Mouse (Mus musculus) liver, embryonic 12.5 days (tissue): ENCODE data around the gene Fam160b1. TPM values are rescaled to one million over a fixed set of nuclear protein-coding genes. Genes with fewer than 3 reads are reported as not detected.
A peak's percentile ranks its signal among the peaks of the same experiment; 100 is the strongest.

Experiments used
- ATAC-seq: fragments of 200-750 bp; cut with Nextera tagmentation; 2 replicates; pipeline ENCODE4 v1.8.0; 2017; ENCODE audit warnings: moderate number of reproducible peaks, mild to moderate bottlenecking, moderate library complexity
- H3K27ac ChIP-seq: fragments of 300-500 bp; sonication (generic); 2 replicates; pipeline ENCODE4 v1.5.1; 2016; ENCODE audit warnings: mild to moderate bottlenecking
- H3K27me3 ChIP-seq: fragments of 300-500 bp; sonication (generic); replicated peaks from 2 replicates; pipeline ENCODE4 v1.6.1; 2016; ENCODE audit warnings: mild to moderate bottlenecking, moderate library complexity
- H3K36me3 ChIP-seq: fragments of 300-500 bp; sonication (generic); 2 replicates; pipeline ENCODE4 v1.6.1; 2016; ENCODE audit warnings: mild to moderate bottlenecking, moderate library complexity
- H3K4me1 ChIP-seq: fragments of 300-500 bp; sonication (generic); 2 replicates; pipeline ENCODE4 v1.6.1; 2016
- H3K4me2 ChIP-seq: fragments of 300-500 bp; sonication (generic); 2 replicates; pipeline ENCODE4 v1.6.1; 2016; ENCODE audit warnings: mild to moderate bottlenecking, moderate library complexity
- H3K4me3 ChIP-seq: fragments of 300-500 bp; sonication (generic); 2 replicates; pipeline ENCODE4 v1.5.1; 2016; ENCODE audit warnings: mild to moderate bottlenecking, moderate library complexity
- H3K9ac ChIP-seq: fragments of 300-500 bp; sonication (generic); 2 replicates; pipeline ENCODE4 v1.6.1; 2016; ENCODE audit warnings: mild to moderate bottlenecking, moderate library complexity
- H3K9me3 ChIP-seq: fragments of 300-500 bp; sonication (generic); replicated peaks from 2 replicates; pipeline ENCODE4 v1.6.1; 2016; ENCODE audit warnings: mild to moderate bottlenecking, moderate library complexity
- WGBS: fragments of 180-500 bp; shearing (Covaris S2); methylation state at CpG from one replicate; pipeline ENCODE4 v1.1.7; 2016; ENCODE audit not compliant: insufficient replicate concordance; 5-methylcytosine and 5-hydroxymethylcytosine counted together
- polyA plus RNA-seq: library from polyadenylated mRNA; unstranded; fragments of >200 nt; fragmentation: Nextera tagmentation; extraction: Ambion mirVana; gene quantifications from 2 replicates; pipeline ENCODE4 v1.2.1, GENCODE M21; 2016

Gene Fam160b1
- polyA plus RNA-seq, 1 experiment from 2014 or later, result 9.5 TPM

DNA sequence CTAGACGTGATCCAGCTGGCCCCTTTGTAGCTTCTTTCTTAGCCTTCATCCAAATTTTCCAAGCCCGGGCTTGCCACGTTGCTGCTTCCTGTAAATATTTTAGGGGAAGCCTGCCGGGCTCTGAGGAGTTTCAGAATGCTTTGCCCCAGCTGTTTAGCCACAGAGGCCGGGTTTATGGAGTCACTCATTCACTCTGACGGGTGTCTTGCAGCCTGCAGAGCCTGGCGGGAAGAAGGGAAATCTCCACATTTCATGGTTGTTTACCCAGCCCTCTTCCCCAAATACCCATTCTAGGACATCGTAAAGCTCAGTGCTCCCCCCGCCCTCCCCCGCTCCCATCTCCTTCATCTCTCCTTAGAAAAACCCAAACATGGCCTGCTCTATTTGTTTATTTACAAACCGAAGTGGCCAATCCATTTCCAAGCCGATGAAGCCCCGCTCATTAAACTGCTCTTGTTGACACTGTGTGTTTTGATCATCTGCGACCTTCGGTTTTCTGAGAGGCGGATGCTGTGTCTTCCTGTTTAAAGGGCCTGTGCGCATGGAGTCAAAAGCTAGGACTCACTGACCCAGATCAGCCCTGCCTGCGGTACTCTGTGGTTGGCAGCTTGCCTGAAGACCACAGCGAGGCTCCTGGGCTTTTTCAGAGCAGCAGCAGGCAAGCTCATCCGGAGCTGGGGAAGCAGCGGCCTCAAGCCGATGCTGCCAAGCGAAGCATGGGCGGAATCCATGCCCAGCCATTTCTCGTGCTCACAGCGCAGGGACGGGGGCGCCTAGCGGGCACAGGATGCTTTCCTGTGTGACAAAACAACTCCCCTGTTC is 51.1 kb downstream of the Fam160b1 start:
- Histone ChIP-seq H3K27ac (peak overlapping the region; percentile 65; the same call in 1 of the 2 replicates), H3K9ac (no peak overlapping the region)
- no peak for ATAC-seq

DNA sequence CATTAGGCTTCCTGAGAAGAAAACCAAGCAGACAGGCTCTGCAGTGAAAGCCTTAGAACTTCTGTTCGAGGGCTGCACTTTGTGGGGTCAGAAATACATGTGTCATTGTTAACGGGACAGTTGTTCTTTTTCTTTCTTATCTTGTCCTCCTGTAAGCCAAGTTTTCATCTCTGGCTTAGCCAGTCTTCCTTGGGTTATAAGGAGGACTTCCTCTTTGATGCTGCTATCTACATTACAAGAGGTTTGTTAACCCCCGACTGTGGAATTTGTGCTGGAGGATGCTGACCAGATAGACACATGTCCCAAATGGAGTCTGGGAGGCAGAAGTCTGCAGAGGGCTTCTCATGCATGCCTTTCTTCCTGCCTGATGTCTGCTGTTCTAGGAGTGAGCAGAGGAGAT is 52.7 kb downstream of the Fam160b1 start:
- H3K4me3 ChIP-seq, result no peak overlapping the region
- peak overlapping the region; percentile 2; the same call in 1 of the 2 replicates for H3K27ac ChIP-seq
- H3K9me3 ChIP-seq, result no peaks in the 10 kb centered on the region
- no peak overlapping the region for H3K4me2 ChIP-seq
- 6% methylated on average over 3 of the region's 3 CpGs for WGBS
- no peak for ATAC-seq
- peaks cover 33% of the 10 kb centered on the region for H3K4me1 ChIP-seq
- H3K36me3 ChIP-seq, result no peaks in the 10 kb centered on the region
- H3K9ac ChIP-seq, result no peak overlapping the region
- H3K27me3 ChIP-seq, result no peaks in the 10 kb centered on the region; the same call in 1 of the 2 replicates

More for the DNA sequence above, 51.1 kb downstream of the Fam160b1 start:
- no peaks in the 10 kb centered on the region for H3K36me3 ChIP-seq
- no peaks in the 10 kb centered on the region for H3K9me3 ChIP-seq
- no peaks in the 10 kb centered on the region for H3K27me3 ChIP-seq
- peak overlapping the region; percentile 55 for H3K4me2 ChIP-seq
- H3K4me1 ChIP-seq, result peaks cover 26% of the 10 kb centered on the region
- WGBS, result 34% methylated on average over 29 of the region's 29 CpGs
- H3K4me3 ChIP-seq, result peak overlapping the region; percentile 8

DNA sequence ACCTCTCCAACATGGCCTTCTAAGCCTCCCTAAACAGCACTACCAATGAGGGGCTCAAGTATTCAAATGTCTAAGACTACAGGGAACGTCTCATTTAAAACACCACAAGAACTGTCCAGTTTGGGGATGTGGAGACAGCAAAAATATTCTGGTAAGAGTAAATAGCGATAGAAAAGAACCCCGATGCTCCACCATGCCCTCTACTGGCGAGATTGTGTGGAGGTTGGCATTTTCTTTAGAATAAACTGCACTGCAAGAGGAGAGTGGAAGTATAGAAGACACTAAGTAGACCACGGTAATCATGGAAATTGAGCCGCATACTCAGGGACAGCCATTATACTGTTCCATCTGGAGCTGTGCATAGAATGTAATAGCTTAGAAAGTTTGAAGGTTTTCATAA is 53.4 kb downstream of the Fam160b1 start:
- whole genome bisulfite sequencing, result 59% methylated on average over 6 of the region's 6 CpGs

DNA sequence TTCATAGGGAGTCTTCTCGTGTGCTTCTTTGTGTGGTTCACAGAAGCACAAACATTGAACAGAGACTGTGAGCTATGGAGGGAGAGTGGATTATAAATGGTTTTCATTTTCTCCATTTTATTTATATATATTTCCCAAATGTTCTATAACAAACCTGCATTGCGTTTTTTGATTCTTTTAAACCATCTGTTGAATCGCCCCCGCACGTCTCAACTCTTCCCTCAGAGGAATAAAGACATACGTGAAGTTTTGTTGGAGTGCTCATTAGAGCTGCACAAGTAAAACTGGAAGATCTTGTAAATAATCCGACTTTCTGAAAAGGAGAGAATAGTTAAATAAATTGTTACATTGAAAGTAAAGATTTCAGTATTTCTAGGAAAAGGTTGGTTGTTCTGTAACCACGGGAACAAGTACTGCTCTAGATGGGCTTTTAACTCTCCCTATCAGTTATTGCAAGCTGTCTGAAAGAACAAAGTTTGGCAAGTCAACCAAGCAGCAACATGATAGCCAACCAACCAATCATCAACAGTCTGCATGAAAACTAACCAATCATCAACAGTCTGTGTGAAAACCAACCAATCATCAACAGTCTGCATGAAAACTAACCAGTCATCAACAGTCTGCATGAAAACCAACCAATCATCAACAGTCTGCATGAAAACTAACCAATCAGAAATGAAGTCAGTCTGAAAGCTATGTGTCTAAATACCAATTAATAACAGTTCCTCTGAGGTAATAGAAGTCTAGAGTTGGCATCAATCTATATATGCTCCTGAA is 54.7 kb downstream of the Fam160b1 start:
- no peak overlapping the region for H3K27ac ChIP-seq
- no peak for ATAC-seq
- no peak overlapping the region for H3K4me2 ChIP-seq
- H3K36me3 ChIP-seq, result no peaks in the 10 kb centered on the region
- WGBS, result 79% methylated on average over 8 of the region's 8 CpGs
- H3K27me3 ChIP-seq, result no peaks in the 10 kb centered on the region; the same call in 1 of the 2 replicates
- no peak overlapping the region for H3K9ac ChIP-seq
- peaks cover 29% of the 10 kb centered on the region for H3K4me1 ChIP-seq
- no peaks in the 10 kb centered on the region for H3K9me3 ChIP-seq
- no peak overlapping the region for H3K4me3 ChIP-seq

More for the DNA sequence above, 53.4 kb downstream of the Fam160b1 start:
- Histone ChIP-seq H3K4me3 (no peak overlapping the region), H3K27me3 (no peaks in the 10 kb centered on the region; the same call in 1 of the 2 replicates), H3K9ac (no peak overlapping the region), H3K27ac (no peak overlapping the region), H3K4me2 (no peak overlapping the region), H3K36me3 (no peaks in the 10 kb centered on the region), H3K9me3 (no peaks in the 10 kb centered on the region), H3K4me1 (peaks cover 33% of the 10 kb centered on the region)
- no peak for ATAC-seq

DNA sequence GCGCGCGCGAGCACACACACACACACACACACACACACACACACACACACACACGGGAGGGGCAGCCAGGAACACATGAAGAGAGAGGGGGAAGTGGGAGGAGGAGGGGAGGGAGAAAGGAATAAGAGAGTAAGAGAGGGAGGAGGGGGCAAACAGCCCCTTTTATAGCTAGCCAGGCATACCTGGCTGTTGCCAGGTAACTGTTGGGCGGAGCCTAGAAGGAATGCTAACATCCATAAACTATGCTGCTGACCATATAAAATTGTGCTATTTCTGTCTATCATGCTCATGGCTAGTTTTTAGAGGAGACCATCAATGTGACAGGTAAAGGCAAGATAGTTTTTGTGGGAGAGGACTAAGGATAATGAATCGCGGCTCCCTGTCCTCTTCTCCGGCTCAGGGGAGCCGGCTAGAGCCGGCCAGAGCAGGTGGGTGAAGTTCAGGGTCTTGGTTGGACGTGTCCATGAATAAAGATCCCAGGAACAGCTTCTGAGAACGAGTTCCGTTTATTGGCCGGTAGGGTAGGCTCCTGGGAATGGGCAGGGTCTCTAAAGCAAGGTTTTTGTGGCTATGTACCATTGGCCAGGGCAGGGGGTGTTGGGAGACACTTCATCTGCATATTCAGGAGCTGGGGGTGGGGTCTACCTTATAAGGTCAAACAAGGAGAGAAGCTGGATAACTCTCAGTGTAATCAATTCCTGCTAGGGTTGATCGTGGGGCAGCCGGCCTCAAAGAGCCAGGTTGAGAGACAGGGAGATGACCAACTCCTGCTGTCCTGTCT is 57.5 kb downstream of the Fam160b1 start:
- Histone ChIP-seq H3K27me3 (no peaks in the 10 kb centered on the region; the same call in 1 of the 2 replicates), H3K36me3 (no peaks in the 10 kb centered on the region), H3K4me2 (peak overlapping the region; percentile 60), H3K27ac (no peak overlapping the region), H3K9ac (no peak overlapping the region), H3K9me3 (no peaks in the 10 kb centered on the region), H3K4me3 (peak overlapping the region; percentile 23; the same call in 1 of the 2 replicates), H3K4me1 (peaks cover 14% of the 10 kb centered on the region)
- ATAC-seq, result peak; percentile 64; the same call in 1 of the 2 replicates
- WGBS, result 22% methylated on average over 17 of the region's 17 CpGs

DNA sequence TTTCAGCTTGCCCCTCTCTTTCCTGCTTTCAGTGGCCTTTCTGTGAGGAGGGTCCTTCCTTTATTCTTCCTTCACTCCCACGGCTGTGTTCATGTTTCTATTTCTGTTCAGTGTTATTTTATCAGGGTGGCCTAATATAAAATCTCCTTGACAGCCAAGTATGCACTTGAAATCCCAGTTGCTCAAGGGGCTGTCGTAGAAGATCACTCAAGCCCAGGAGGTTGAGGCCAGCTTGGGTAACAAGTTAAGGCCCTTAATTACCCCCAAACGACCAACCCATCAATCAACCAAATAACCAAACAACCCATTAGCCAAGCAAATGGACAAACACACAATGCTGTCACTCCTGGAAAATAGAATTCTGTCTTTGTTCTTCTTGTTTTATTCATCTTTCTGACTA is 62.9 kb downstream of the Fam160b1 start:
- Histone ChIP-seq H3K36me3 (no peaks in the 10 kb centered on the region), H3K4me2 (no peak overlapping the region), H3K27ac (no peak overlapping the region), H3K9me3 (no peaks in the 10 kb centered on the region), H3K9ac (no peak overlapping the region), H3K4me1 (no peaks in the 10 kb centered on the region), H3K4me3 (no peak overlapping the region), H3K27me3 (no peaks in the 10 kb centered on the region)
- ATAC-seq, result no peak
- 37% methylated on average over 3 of the region's 3 CpGs for WGBS

DNA sequence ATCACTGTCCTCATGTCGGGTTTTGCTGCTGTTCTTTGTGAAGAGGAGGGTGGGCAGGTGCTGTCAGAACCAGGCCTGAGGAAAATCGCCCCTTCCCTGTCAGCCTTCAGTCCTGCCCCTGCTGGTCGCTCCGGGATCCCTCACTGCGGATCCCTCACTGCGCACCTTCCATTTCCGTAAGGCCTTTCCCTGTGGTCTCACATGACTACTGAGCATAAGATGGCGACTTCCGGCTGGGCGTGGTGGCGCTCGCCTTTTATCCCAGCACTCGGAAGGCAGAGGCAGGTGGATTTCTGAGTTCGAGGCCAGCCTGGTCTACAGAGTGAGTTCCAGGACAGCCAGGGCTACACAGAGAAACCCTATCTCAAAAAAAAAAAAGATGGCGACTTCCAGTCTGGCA is 64.8 kb downstream of the Fam160b1 start:
- H3K9me3 ChIP-seq, result no peaks in the 10 kb centered on the region
- no peak overlapping the region for H3K4me2 ChIP-seq
- H3K36me3 ChIP-seq, result no peaks in the 10 kb centered on the region
- H3K27ac ChIP-seq, result no peak overlapping the region
- ATAC-seq, result no peak
- 78% methylated on average over 15 of the region's 15 CpGs for WGBS
- H3K9ac ChIP-seq, result no peak overlapping the region
- no peaks in the 10 kb centered on the region for H3K4me1 ChIP-seq
- H3K27me3 ChIP-seq, result no peaks in the 10 kb centered on the region
- no peak overlapping the region for H3K4me3 ChIP-seq

DNA sequence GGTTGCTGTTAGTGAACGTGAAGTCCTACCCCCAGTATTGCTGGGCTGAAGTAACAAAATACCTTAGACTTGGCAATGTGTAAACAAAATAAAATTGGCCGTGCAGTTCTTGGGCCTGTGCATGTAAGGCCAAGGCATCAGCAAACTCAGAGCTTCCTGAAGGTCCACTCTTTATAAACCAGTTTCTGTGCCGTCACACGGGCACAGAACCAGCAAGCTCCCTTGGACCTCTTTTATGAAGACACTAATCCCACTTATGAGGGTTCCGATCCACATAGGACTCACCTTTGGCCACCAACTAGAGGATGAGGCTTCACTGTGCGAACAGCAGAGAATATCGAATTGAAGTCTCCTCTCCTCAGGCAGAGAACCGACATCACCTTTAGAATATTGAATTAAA is 66.4 kb downstream of the Fam160b1 start:
- H3K27ac ChIP-seq, result no peak overlapping the region
- WGBS, result 76% methylated on average over 8 of the region's 8 CpGs

DNA sequence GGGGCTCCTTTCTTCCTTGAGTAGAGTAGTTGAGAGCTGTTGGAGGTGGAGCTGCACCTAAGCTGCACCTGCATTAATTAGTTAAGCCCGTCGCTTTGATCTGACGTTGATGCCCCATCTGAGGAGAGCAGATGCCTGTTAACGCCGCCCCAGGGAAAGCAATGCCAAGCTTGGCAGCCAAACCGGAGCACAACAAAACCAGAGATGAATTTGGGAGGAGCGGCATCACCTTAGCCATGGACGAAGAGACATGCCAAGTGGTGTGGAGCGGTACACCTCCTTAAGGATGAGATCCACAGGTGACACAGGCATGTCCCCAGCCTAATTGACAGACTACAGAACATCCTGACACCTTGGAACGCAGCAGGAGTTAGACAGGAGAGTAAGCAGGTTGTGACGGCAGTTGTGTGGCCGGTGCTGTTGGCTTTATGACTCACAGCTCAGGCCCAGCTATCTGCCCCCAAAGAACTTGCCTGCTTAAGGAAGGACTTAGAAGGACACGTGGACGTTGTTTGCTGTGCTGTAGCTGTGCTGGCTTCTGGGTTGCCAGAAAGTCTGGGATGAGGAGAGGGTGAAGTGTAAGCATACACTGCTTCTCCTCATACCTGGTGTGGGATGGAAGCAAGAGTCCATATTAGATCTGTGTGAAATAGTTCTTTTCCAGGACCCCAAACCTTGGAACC is 67.4 kb downstream of the Fam160b1 start:
- Histone ChIP-seq H3K9ac (no peak overlapping the region), H3K4me3 (no peak overlapping the region), H3K27ac (no peak overlapping the region), H3K27me3 (no peaks in the 10 kb centered on the region; the same call in 1 of the 2 replicates), H3K36me3 (no peaks in the 10 kb centered on the region), H3K9me3 (no peaks in the 10 kb centered on the region), H3K4me2 (no peak overlapping the region), H3K4me1 (no peaks in the 10 kb centered on the region)
- WGBS, result 67% methylated on average over 14 of the region's 14 CpGs
- ATAC-seq, result no peak

More for the DNA sequence above, 66.4 kb downstream of the Fam160b1 start:
- Histone ChIP-seq H3K27me3 (no peaks in the 10 kb centered on the region; the same call in 1 of the 2 replicates), H3K9me3 (no peaks in the 10 kb centered on the region), H3K9ac (no peak overlapping the region), H3K4me3 (no peak overlapping the region), H3K4me1 (no peaks in the 10 kb centered on the region), H3K36me3 (no peaks in the 10 kb centered on the region), H3K4me2 (no peak overlapping the region)
- no peak for ATAC-seq

DNA sequence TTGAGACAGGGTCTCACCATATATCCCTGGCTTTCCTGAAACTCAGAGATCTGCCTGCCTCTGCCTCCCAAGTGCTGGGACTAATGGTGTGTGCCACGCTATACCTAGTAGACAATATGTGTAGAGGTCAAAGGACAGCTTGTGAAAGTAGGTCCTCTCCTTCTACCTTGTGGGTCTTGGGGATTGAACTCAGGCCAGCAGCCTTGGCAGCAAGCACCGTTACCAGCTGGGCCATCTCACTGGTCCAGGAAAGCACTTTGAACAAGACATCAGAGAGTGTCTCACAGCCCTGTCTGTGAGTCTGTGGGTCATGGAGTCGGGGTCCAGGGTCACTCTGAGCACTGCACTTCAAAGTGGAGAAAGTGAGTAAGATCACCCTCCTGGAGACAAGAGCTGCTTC is 68.2 kb downstream of the Fam160b1 start:
- no peak for ATAC-seq
- Histone ChIP-seq H3K27me3 (peaks cover 3% of the 10 kb centered on the region; the same call in 1 of the 2 replicates), H3K9ac (no peak overlapping the region), H3K4me2 (no peak overlapping the region), H3K36me3 (no peaks in the 10 kb centered on the region), H3K27ac (no peak overlapping the region), H3K4me3 (no peak overlapping the region), H3K4me1 (no peaks in the 10 kb centered on the region), H3K9me3 (no peaks in the 10 kb centered on the region)
- 62% methylated on average over 3 of the region's 3 CpGs for WGBS

DNA sequence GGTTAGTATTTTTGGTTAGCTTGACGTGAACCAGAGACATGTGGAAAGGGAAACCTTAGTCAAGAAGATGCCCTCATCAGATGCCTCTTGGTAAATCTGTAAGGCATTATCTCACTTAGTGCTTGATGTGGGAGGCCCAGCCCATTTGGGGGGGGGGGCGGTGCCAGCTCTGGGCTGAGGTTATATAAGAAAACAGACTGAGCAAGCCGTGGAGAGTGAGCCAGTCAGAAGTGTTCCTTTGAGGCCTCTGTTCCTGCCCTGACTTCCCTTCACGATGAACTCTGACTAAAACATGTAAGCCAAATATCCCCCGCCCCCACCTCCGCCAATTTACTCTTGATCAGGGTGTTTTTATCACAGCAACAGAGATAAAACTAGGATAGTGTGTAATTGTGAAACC is 69.4 kb downstream of the Fam160b1 start:
- Histone ChIP-seq H3K36me3 (no peaks in the 10 kb centered on the region), H3K27ac (no peak overlapping the region), H3K4me2 (no peak overlapping the region), H3K9ac (no peak overlapping the region), H3K9me3 (no peaks in the 10 kb centered on the region), H3K27me3 (peaks cover 3% of the 10 kb centered on the region; the same call in 1 of the 2 replicates), H3K4me1 (no peaks in the 10 kb centered on the region), H3K4me3 (no peak overlapping the region)
- 64% methylated on average over 6 of the region's 6 CpGs for WGBS
- no peak for ATAC-seq
